8 mouse cellular contexts compared by ENCODE assay signal in the genomic region with DNA sequence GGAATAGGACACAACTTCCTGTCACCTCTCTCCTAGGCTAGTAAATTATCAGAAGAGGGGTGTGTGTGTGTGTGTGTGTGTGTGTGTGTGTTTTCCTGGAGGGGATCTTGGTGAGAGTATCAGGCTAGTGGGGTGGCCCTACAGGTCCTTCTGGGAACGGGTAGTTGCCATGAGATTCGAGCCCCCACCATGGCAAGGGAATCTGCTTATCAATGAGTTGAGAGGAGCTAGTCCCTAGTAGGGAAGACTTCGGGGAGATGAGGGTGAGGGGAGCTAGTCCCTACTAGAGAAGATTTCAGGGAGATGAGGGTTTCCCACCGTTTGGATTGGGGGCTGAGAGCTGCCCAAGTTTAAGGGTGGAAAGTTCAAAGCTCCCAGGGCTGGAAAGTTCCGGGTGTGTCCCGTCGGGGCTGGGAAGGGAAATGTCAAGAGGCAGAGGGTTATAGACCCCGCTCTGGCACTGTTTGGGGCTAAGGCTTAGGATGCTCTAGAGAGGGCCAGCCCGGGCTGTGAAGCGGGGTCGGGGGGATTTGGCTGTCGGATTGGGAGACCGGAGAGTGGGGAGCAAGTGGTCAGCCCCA. TPM values are rescaled to one million over a fixed set of nuclear protein-coding genes. Genes with fewer than 3 reads are reported as not detected.
DNase-seq lines count a peak whose midpoint lies in the region; ATAC-seq lines count a peak whose summit lies in the region.

No protein-coding gene starts in this region.

- no peak for DNase-seq in lung, adult 18-20 months
- peak; percentile 20 for DNase-seq in kidney, adult 9 months
- DNase-seq in midbrain, embryonic 11.5 days (ENCODE audit: low spot score, missing footprints): peak; percentile 85
- DNase-seq in right cerebral cortex, postnatal 25 days: no peak
- DNase-seq in urinary bladder, adult 18-20 months (ENCODE audit: low spot score in 2 of 2): no peak
- DNase-seq in spleen, postnatal 36 days (ENCODE audit: low spot score in 2 of 2): no peak

- peak overlapping the region; percentile 69 for H3K4me3 ChIP-seq in lung, embryonic 16.5 days (ENCODE audit: low read length)
- peak overlapping the region; percentile 79 for H3K4me3 ChIP-seq in erythroblast, embryonic 14.5 days (replicated peaks)
- H3K4me3 ChIP-seq in midbrain, embryonic 11.5 days (ENCODE audit: low read depth, low read length): peak overlapping the region; percentile 88

- H3K9ac ChIP-seq in lung, embryonic 16.5 days (ENCODE audit: low read length): peak overlapping the region; percentile 88
- H3K9ac ChIP-seq in midbrain, embryonic 11.5 days (ENCODE audit: low read length): peak overlapping the region; percentile 96

- peak; percentile 3; the same call in 1 of the 2 replicates for ATAC-seq in lung, embryonic 16.5 days (ENCODE audit: low read depth)
- peak; percentile 2; the same call in 1 of the 2 replicates for ATAC-seq in midbrain, embryonic 11.5 days (ENCODE audit: low FRiP score)

- no peaks in the 10 kb centered on the region for H3K27me3 ChIP-seq in lung, embryonic 16.5 days (ENCODE audit: control insufficient read depth, insufficient read depth, low read depth, low read length)
- no peaks in the 10 kb centered on the region for H3K27me3 ChIP-seq in erythroblast, embryonic 14.5 days (ENCODE audit: control insufficient read depth)
- no peaks in the 10 kb centered on the region for H3K27me3 ChIP-seq in midbrain, embryonic 11.5 days (ENCODE audit: control insufficient read depth, insufficient read depth, low read length)

- peaks cover 9% of the 10 kb centered on the region; the same call in 1 of the 2 replicates for H3K4me1 ChIP-seq in lung, embryonic 16.5 days (replicated peaks; ENCODE audit: control insufficient read depth, insufficient read depth, low read length)
- peaks cover 58% of the 10 kb centered on the region for H3K4me1 ChIP-seq in erythroblast, embryonic 14.5 days (ENCODE audit: control insufficient read depth)
- H3K4me1 ChIP-seq in midbrain, embryonic 11.5 days (ENCODE audit: control insufficient read depth, insufficient read depth, low read length): peaks cover 11% of the 10 kb centered on the region

- peak overlapping the region; percentile 88 for H3K27ac ChIP-seq in lung, embryonic 16.5 days (ENCODE audit: low read length)
- peak overlapping the region; percentile 61 for H3K27ac ChIP-seq in midbrain, embryonic 11.5 days (ENCODE audit: low read depth, low read length)

- peak overlapping the region; percentile 85 for H3K4me2 ChIP-seq in lung, embryonic 16.5 days (ENCODE audit: low read depth, low read length)
- H3K4me2 ChIP-seq in midbrain, embryonic 11.5 days: peak overlapping the region; percentile 95

- no peaks in the 10 kb centered on the region; the same call in 1 of the 2 replicates for H3K36me3 ChIP-seq in lung, embryonic 16.5 days (ENCODE audit: control insufficient read depth, insufficient read depth, low read length)
- peaks cover 29% of the 10 kb centered on the region for H3K36me3 ChIP-seq in erythroblast, embryonic 14.5 days (ENCODE audit: control insufficient read depth)
- no peaks in the 10 kb centered on the region for H3K36me3 ChIP-seq in midbrain, embryonic 11.5 days (ENCODE audit: control insufficient read depth, insufficient read depth, low read length)

- 1% methylated on average over 13 of the region's 13 CpGs for WGBS in lung, embryonic 16.5 days
- 5% methylated on average over 13 of the region's 13 CpGs for WGBS in midbrain, embryonic 11.5 days

- no peaks in the 10 kb centered on the region for H3K9me3 ChIP-seq in lung, embryonic 16.5 days (ENCODE audit: control insufficient read depth, low read length)
- no peaks in the 10 kb centered on the region for H3K9me3 ChIP-seq in erythroblast, embryonic 14.5 days (ENCODE audit: control insufficient read depth, low read length)
- no peaks in the 10 kb centered on the region for H3K9me3 ChIP-seq in midbrain, embryonic 11.5 days (ENCODE audit: control insufficient read depth, low read length)

RNA-seq across cellular contexts. Expression of a gene that starts 1.2 kb away (rescaled TPM):
- 66.8 and 71.4 TPM in 2 replicates for polyA plus RNA-seq in lung, embryonic 16.5 days (2015; fragmentation: Nextera tagmentation; extraction: Ambion mirVana)
- polyA plus RNA-seq in erythroblast, embryonic 14.5 days (2012): 0.19 and 0.51 TPM in 2 replicates
- polyA plus RNA-seq in midbrain, embryonic 11.5 days (2014; fragmentation: Nextera tagmentation; extraction: Ambion mirVana): 63.9 and 69.4 TPM in 2 replicates

RNA-seq across cellular contexts. Expression of a gene that starts 20.0 kb away (rescaled TPM):
- polyA plus RNA-seq in lung, embryonic 16.5 days (2015; fragmentation: Nextera tagmentation; extraction: Ambion mirVana): 0.60 TPM in 1 of 2 replicates, not detected in the other
- 0.11 and 0.28 TPM in 2 replicates for polyA plus RNA-seq in erythroblast, embryonic 14.5 days (2012)
- 0.20 TPM in 1 of 2 replicates, not detected in the other for polyA plus RNA-seq in midbrain, embryonic 11.5 days (2014; fragmentation: Nextera tagmentation; extraction: Ambion mirVana)

RNA-seq across cellular contexts. Expression of a gene that starts 27.9 kb away (rescaled TPM):
- polyA plus RNA-seq in lung, embryonic 16.5 days (2015; fragmentation: Nextera tagmentation; extraction: Ambion mirVana): 8.9 and 10.1 TPM in 2 replicates
- not detected in 2 replicates for polyA plus RNA-seq in erythroblast, embryonic 14.5 days (2012)
- polyA plus RNA-seq in midbrain, embryonic 11.5 days (2014; fragmentation: Nextera tagmentation; extraction: Ambion mirVana): not detected in 2 replicates

RNA-seq across cellular contexts. Expression of a gene that starts 30.3 kb away (rescaled TPM):
- polyA plus RNA-seq in lung, embryonic 16.5 days (2015; fragmentation: Nextera tagmentation; extraction: Ambion mirVana): 0.34 and 0.55 TPM in 2 replicates
- 0.05 and 0.48 TPM in 2 replicates for polyA plus RNA-seq in erythroblast, embryonic 14.5 days (2012)
- 1.1 and 1.3 TPM in 2 replicates for polyA plus RNA-seq in midbrain, embryonic 11.5 days (2014; fragmentation: Nextera tagmentation; extraction: Ambion mirVana)

RNA-seq across cellular contexts. Expression of a gene that starts 48.0 kb away (rescaled TPM):
- 44.0 and 45.7 TPM in 2 replicates for polyA plus RNA-seq in lung, embryonic 16.5 days (2015; fragmentation: Nextera tagmentation; extraction: Ambion mirVana)
- 7.5 and 10.3 TPM in 2 replicates for polyA plus RNA-seq in erythroblast, embryonic 14.5 days (2012)
- polyA plus RNA-seq in midbrain, embryonic 11.5 days (2014; fragmentation: Nextera tagmentation; extraction: Ambion mirVana): 19.4 and 20.7 TPM in 2 replicates

Comparison
In these comparisons a context has a peak if more than half of its experiments do, and no peak if none do; other contexts are left out.
1. DNase-seq: peak in kidney, adult 9 months (single experiment) and midbrain, embryonic 11.5 days (single experiment); none in lung, adult 18-20 months (0 of 2), right cerebral cortex, postnatal 25 days (single experiment), urinary bladder, adult 18-20 months (0 of 2) and spleen, postnatal 36 days (0 of 2).
2. RNA of a gene that starts 1.2 kb away (polyA plus RNA-seq): 66.8 to 71.4 TPM in lung, embryonic 16.5 days and 63.9 to 69.4 TPM in midbrain, embryonic 11.5 days; 0.19 to 0.51 TPM in erythroblast, embryonic 14.5 days; every median in the first group is over 10 times any median in the second.
3. Peak in every context shown above with its lines, with median percentiles within 50 percentile points of each other: H3K4me3 ChIP-seq.